Mouse (Mus musculus): ENCODE results near the gene Ddx49.

DNA sequence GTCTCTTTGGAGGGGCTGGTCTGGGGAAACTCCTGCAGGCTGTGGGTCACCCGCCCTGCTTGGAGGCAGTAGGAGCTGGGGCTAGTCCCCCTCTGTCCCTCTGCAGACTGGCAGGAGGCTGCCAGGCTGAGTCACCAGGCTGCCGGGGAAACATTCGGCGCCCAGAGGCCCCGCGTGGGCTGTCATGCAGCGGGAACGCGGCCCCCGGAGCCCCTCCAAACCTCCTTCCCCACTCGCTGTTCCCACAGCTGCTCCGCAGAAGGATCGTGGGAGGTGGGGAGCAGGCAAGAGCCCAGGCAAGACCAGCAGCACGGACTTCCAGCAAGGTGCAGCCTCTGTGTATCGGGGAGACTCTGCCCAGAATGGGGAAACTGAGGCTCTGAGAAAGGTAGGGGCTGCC, 24.1 kb downstream of the Ddx49 start:
- TF ChIP-seq CTCF (IDR thresholded peaks at IDR 0.05; ENCODE audit: control insufficient read depth, insufficient read depth, insufficient replicate concordance, low read depth, low read length) (no peak), POLR2A (IDR thresholded peaks at IDR 0.05; ENCODE audit: control insufficient read depth, low read depth, low read length) (no peak)
